Mouse (Mus musculus): Measurements from ENCODE around the gene Tmf1.

- no peak for TF ChIP-seq GATA1 (IDR thresholded peaks at IDR 0.05; ENCODE audit: borderline replicate concordance, low read length)
- TF ChIP-seq FLI1 (IDR thresholded peaks at IDR 0.05; ENCODE audit: low read length), result no peak
Observed at GRCm38 (mm10) chr6:97124336-97125010, 54.4 kb downstream of the Tmf1 start.
